Mouse (Mus musculus) mesoderm, embryonic 11.5 days (tissue): Measurements from ENCODE around the gene Tmem119.
"Not testable (repeated sequence)": the region's sequence is repeated elsewhere in the genome, so short reads cannot be mapped to it uniquely, and the experiment has no call there.

Experiments used
- DNase-seq: peaks from one replicate; pipeline ENCODE4 v3.0.0-alpha.2; 2012; ENCODE audit warnings: low read depth, low spot score

Gene Tmem119

DNA sequence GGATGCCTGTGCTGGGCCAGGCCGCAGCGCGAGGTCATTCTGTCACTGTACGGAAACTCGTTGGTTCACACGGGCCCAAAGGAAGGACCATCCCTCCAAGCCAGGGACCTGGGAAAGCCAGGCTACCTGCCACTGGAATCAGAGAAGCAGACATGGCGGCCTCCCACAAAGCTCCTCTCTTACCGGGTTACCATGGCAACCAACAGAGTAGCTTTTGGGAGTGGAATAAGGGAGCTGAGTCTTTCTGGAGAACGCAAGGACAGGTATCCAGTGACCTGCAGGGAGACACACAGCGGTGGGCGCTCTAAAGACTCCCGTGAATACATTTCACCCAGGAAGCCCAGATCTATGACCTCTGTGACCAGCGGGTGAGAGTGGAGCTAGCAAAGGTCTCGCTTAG lies 18.3 kb upstream of the Tmem119 start:
- DNase-seq: no peak

DNA sequence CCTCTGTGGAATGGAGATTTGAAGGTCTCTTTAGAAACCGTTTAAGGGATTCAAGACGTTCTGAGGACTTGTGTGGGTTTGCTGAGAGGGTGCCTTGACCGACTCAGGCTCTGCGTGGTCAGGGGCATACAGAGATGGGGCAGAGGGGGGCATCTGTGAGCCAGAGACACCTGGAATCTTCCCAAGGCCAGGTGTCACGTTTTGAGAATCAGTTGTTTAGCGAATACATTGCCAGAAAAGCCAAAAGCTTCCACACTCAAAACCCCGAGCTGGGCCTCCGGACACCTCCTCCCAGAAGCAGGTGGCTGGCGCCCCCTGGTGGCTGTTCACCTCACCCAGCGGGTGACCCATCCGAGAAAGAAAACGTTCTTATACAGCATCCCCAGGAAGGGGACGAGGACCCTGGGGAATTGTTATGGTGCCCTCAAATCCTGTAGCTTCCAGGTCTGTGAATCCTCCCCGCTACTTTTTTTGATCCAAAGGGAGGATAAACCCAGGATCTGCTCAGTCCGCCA lies 15.4 kb upstream of the Tmem119 start:
- peak; percentile 90 for DNase-seq

DNA sequence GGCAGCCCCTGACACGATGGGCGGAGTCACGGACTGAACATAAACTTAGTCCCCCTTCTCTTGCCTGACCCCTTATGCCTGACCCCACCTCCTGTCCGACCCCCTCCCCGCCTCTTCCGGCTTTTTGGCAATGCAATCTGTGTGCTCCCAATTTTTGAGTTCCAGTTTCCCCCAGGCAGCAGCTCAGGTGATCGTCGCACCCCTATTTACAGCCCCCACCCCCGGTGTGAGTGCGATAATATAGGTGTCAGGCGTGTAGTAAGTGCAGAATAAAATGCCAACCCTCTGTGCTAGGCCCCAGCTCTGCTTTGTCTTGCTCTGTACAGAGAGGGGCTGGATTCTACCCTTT lies 14.7 kb upstream of the Tmem119 start:
- no peak for DNase-seq

DNA sequence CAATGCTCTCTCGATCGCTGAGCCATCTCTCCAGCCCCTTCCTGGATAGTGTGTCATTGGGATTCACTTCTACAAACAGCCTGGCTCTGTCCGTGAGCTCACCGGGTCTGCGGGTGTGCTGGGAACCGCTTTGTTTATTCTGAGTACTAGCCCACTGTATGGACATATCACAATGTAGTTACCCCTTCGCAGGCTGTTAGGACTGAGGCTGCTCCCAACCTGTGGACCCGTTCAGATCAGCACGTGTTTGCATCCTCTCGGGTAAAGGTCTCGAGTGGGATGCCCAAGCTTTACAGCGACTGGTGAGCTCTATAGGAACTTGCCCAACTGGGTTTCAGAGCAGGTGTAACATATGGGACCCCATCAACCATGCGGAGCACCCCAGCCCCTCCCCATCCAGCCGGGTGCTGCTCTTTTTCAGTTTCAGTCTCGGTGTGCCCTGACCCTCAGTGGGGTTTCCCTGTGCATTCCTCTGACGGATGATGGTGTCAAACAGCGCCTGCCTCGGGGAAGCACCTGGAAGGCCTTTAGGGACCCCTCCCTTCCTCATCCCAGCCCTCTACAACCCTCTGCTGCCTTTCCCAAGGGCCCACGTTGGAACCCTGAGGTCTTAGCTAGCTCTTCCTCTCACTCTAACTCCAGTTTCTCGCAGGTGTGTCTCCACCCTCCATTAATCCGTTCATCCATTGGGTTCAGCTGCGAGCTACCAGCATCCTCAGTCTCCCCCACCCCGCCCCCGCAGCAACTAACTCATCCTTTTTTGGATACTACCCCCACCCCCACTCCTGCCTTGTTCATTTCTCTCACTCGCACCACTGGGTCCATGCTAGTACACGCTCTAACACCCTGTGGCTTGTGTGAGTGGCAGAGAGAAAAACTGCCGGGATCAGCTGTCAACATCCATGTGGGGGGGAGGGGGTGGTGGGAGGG lies 14.1 kb upstream of the Tmem119 start:
- no peak for DNase-seq

DNA sequence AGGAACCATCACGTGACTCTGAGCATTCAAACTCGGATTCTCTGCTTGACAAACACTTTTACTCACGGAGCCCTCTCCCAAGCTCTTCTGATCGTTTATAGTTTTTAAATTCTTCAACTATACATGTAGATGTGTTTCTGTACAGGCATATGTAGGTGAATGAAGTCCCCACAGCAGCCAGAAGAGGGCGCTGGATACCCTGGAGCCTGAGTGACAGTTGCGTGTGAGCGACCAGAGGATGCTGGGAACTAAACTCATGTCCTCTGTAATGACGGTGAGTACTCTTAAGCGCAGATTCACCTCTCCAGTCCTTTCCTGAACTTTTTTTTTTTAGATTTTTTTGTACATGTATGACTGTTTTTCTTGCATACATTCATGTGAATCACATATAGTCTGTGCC lies 13.3 kb upstream of the Tmem119 start:
- DNase-seq: no peak

DNA sequence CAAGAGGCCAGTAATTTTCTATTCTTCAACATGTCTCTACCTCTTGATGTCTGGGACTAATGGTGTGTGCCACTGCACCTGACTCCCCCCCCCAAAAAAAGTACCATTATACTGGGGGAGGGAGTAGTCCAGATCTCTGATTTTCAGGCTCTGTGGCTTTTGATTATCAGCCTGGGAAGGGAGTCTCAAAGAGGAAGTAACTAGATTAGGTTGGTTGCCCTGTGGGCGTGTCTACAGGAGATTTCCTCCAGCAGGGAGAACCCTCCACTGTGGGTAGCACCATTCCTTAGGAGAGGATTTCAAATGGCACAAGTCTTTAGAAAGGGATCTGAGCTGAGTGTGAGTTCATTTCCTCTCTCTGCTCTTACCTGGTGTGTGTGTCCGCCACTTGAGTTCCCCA lies 12.3 kb upstream of the Tmem119 start:
- DNase-seq: no peak

DNA sequence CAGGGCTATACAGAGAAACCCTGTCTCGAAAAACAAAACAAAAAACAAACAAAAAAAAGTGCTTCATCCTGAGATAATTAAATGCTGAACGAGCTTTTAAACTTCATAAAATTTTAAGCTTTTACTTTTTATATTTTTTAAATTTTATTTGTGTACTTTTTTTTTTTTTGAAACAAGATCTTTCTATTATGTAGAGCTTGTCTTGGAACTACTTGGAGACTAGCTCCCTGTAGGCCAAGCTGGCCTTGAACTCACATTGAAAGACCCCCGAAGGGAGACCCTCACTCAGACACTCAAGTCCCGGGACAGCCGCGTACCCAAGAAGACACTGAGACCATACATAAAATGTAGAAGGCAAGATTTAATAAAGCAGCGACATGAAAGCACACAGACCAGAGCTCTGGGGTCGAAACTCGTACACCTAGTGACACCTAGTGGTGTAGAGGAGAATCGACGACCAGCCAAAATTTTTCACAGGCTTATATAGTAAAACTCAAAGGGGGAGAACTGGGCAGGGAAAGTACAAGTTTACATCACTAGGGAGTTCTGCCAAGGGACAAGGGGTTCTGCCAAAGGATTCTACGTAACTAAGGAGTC lies 11.6 kb upstream of the Tmem119 start:
- DNase-seq: not testable (repeated sequence)

DNA sequence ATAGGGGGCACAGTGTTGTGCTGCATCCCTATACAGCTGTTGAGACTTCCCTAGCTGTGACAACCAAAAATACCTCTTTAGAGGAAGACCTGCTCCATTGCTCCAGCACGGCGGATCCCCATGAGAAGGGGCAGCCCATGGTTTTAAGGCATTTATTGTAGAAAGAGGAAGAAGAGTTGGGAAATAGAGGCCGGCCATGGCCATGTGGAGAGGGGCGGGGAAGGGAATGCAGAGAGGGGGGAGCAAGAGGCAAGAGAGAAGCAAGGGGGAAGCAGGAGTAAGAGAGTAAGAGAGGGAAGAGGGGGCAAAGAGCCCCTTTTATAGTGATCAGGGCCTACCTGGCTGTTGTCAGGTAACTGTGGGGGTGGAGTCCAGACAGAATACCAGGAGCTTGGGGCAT lies 9.8 kb upstream of the Tmem119 start:
- DNase-seq: no peak

DNA sequence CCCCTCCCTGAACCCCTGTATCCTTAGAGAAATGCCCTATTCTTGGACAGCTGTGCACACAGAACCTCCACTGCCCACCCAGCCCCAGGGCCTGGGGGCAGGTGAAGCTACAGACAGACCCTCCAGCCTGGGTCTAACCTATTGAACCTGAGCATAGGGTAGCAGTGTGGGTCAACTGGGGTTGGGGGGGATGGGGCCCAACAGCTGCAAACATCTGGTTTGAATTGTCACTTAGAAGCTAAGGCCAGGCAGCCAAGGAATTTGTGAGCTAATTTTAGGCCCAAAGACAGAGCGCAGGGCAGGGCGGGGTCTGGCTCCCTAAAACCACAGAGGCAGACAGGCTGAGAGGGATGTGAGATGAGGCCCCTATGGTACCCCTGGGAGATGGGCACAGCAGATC lies 7.9 kb upstream of the Tmem119 start:
- no peak for DNase-seq

DNA sequence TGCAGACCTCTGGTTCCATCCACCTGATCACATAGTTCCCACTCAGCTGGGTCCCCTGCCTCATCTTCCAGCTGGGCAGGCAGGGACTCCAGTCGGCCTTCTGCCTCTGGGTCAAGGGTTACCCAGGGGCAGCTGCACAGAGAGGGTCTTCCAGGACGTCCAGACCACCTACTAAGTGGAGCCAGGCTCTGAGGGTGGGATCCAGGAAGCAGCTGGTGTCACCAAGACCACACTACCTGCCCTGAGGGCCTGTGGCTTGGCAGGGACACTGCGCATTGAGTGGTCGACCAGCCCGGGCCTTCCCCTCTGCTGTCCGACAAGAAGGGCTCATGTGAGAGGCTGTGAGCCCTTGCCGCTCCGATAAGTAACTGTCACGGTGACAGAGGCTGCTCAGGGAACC lies 7.4 kb upstream of the Tmem119 start:
- DNase-seq: no peak

DNA sequence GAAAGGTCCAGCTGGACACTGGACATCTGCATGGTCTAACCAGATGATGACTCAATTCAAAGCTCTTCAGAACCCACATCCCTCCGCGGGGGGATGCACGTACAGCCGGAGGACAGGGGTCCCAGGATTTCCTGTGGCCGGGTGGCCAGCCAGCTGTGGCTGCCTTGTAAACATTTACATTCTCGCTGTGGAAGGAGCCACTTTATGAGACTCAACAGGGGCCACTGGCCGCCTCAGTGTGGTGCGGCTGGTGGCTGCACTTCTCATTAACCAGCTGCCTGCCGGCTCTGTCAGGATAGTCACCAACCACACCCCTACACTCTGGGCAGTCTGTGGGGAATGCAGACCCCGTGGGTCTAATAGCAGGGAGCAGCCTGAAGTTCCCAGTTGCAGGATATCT lies 6.1 kb upstream of the Tmem119 start:
- no peak for DNase-seq

DNA sequence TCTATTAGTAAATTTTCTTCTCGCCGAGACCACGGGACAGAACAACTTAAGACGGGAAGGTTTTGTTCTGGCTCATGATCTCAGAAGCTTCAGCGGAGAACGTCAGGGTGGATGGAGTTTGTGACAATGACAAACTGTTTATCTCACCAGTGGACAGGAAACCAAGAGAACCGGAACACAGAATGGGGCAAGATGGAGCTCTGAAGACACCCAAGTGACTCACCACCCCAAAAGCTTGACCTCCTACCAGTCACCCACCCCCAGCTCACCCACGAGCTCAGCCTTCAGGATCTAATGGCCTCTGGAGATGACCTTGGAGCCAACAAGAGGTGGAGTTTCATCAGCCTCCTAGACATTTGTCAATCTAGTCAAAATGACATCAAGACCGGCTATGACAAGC lies 5.0 kb upstream of the Tmem119 start:
- DNase-seq: no peak

DNA sequence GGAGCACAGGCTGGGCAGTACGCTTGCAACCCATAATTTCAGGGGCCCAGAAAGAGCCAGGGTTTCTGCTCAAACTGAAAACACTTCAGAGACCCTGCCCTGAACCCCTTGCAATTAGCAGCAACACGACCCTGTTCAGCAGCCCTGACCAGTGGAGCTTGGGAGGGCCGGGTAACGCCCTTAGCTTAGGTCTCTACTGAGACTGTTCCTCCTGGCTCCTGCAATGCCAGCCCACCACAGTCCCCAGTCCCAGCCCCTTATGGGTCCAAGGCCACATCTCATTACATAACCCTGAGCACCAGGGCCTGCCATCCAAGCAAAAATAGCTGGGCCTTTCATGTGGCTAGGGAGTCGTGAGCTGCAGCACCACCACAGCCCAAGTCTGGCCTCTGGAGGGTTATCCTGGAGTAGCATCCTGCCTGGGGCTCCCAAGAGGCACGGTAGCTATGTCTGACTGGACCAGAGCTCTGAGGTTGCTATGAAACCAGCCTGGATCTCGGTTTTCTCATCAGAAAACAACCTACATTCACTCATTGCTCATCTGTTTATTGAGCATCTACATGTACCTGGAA lies 4.2 kb upstream of the Tmem119 start:
- no peak for DNase-seq

DNA sequence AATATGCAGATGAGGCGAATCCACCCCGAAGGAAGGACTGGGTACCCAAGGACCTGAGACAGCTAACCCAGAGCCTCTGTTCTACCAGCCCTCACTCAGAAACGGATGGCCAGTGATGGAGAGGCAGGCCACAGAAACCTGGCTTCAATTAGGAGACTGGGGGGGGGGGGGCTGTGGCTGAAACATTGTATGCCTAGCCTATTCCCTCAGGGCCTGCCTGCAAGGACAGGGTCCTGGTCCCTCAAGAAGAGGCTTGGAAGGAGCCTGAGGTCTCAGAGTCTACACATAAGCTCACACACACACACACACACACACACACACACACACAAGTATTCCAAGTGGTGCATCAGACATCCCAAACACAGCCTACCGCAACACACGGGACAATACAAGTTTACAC lies 625 bp downstream of the Tmem119 start:
- no peak for DNase-seq

DNA sequence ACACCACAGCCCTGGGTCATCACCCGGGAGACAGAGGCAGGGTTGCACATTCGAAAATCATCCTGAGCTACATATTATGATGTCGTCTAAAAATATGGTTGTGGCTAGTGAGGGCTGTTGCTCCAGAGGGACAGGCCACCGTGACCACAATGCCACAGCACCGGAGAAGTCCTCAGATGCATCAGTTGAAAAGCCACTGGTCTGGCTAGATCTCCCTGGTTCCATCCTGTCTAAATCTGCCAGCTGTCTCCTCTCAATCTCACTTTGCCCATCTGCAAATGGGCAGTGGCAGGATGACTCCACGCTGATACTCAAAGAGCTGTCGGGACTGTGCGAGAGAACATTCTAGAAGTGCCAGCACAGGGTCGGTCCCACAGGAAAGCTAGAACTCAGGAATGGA lies 1.8 kb downstream of the Tmem119 start:
- DNase-seq: no peak

DNA sequence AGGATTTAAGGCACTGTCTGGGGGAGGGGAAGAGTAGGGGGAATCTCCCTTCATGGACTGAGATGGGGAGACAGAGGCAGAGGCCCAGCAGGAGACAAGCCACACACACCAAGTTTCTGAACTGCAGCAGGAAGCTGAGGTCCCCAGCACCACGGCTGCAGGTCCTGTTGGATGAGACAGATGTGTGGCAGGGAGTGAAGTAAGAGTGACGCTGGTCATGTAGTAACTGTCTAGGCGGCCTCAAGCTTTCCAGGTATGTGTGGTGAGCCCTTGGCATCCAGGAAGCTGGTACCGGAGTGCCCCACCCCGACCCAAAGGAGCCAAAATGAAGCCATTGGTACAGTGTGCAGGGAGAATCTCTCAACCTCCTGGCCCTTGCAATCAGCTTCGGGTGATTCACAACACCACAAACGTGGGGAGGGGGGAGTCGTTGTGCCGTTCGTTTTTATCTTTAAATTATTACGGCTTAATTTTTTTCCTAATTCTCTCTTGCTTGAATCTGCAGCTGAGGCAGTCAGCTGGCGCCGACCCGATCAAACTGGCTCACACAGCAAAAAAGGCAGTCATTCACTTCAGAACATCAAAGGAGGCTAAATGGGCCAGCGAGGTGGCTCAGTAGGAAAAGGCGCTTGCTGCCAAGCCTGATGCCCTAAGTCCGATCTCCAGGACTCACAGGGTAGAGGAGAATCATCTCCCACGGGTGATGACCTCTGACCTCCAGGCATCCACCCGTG lies 3.0 kb downstream of the Tmem119 start:
- no peak for DNase-seq

DNA sequence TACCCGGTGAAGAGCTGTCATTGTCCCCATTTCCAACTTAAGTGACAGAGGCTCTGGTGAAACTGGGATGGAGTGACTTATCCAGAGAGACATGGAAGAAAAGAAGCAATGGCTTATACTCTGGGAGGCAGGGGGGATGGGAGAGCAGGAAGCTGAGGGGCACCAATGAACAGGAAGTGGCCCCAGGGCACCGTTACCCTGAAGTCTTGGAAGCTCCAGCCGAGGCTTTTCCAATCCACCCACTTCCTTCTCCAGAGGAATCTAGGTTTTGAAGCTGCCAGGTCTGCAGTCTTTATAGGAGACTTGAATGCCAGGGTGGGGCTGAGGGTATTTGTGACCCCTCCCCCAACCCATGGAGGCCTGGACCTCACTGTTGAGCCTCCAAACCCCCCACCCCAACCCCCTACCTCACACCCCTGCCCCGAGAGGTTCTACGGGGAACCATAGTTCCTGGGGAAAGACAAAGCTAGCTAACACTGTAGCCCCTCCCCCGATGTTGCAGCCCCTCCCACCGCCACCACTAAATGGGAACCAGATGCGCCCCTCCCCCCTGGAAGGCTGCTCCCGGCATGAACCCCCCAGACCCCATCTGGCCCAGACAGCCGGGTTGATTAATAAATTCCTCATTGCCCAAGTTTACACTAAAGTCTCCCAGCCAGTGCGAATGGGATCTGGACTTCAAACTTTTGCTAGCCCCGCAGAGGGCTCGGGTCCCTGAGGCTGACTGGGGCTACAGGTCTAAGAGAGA lies 3.7 kb downstream of the Tmem119 start:
- DNase-seq: peak; percentile 89

DNA sequence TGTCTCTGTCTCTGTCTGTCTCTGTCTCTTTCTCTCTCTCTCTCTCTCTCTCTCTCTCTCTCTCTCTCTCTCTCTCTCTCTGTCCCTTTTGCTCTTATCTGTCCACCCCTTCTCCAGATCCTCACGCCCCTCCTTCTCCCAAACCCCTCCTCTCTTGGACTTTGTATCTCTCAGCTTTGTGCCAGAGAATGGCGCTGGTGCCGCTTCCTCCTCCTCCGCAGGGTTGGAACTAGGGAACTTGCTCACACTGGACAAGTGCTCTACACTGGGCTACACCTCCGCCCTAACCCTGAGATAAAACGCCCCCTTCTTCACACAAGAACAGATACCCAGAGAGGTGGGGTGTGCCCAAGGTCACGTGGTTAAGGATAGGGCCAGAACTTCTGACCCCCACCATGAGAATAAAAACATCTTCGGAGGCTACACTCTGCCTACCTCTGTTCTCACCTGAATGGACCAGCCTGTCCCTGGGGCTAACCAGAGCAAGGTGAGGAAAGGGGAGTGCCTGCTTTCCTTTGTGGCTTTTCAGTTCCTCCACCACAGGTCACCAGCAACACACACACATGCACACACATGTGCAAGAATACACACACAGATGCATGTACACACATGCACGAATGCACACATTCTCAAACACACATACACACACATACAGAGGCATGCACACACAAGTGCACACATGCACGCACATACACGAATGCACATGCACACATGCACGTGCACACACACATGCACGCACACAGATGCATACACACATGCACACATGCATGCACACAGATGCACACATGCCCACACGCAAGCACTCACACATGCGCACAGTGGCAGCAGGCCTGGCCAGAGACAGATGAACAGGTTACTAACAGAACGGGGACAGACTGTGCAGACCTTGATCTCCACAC lies 8.9 kb downstream of the Tmem119 start:
- no peak for DNase-seq

DNA sequence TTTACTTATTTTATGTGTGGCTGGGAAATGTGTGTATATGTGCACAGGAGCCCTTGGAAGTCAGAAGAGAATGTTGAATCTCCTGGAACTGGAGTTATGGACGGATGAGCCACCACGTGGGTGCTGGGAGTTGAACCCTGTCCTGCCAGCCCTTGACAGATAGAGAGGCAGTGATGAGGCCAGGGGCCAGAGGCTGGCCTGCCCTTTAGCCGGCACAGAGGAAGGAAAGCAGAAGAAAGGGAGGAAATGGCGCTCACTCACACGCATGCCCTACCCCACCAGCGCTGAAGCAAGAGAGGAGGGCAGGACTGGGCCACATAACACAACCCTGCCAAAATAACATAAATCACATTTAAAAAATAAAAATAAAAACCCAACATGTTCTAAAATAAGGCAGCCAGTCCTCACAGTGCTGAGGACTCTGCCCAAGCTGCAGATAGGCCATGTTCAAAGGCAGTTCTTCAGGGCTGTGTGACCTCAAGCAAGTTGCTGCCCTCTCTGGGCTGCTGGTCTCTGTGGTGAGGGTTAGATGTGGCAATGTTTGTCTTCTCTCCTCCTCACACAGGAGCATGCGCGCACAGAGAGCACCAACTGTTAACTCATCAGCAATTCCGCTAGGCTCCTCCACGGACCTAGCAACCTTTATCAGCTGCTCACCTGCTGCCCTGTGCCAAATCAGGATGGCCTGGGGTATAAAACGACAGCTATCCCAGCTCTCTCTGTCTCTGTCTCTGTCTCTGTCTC lies 9.7 kb downstream of the Tmem119 start:
- DNase-seq: no peak
